Mouse (Mus musculus) small intestine, adult 2 months (tissue): ENCODE measurements around the gene 4931428F04Rik. TPM values are rescaled to one million over a fixed set of nuclear protein-coding genes. Genes with fewer than 3 reads are reported as not detected.

Experiments used
- H3K27ac ChIP-seq: fragments of 200-500 bp; 2 replicates; pipeline ENCODE4 v1.5.1; 2012; ENCODE audit warnings: low read depth, low read length, control low read depth, inconsistent platforms; ENCODE audit not compliant: insufficient read depth
- H3K27me3 ChIP-seq: fragments of 200-500 bp; 2 replicates; pipeline ENCODE4 v1.6.1; 2012; ENCODE audit warnings: mild to moderate bottlenecking, moderate library complexity, low read length, inconsistent platforms; ENCODE audit not compliant: control insufficient read depth, insufficient read depth
- H3K36me3 ChIP-seq: fragments of 200-500 bp; 2 replicates; pipeline ENCODE4 v1.6.1; 2012; ENCODE audit warnings: mild to moderate bottlenecking, low read length, control low read depth, inconsistent platforms; ENCODE audit not compliant: control insufficient read depth, insufficient read depth
- H3K4me1 ChIP-seq: fragments of 200-500 bp; 2 replicates; pipeline ENCODE4 v1.6.1; 2012; ENCODE audit warnings: low read length, inconsistent platforms, mixed read lengths; ENCODE audit not compliant: control insufficient read depth, insufficient read depth, insufficient read length
- H3K4me3 ChIP-seq: fragments of 200-500 bp; 2 replicates; pipeline ENCODE4 v1.5.1; 2012; ENCODE audit warnings: low read depth, mild to moderate bottlenecking, control low read depth, inconsistent platforms, low read length, moderate library complexity
- CTCF ChIP-seq: fragments of 200-500 bp; IDR thresholded peaks from 2 replicates; pipeline ENCODE4 v1.5.1; 2012; ENCODE audit warnings: low read depth, mild to moderate bottlenecking, control low read depth, inconsistent platforms, low read length, moderate library complexity, mixed read lengths; ENCODE audit not compliant: insufficient replicate concordance, insufficient read length; ENCODE audit errors: extremely low read depth
- POLR2A ChIP-seq: fragments of 200-500 bp; IDR thresholded peaks from 2 replicates; pipeline ENCODE4 v1.6.1; 2012; ENCODE audit warnings: low read depth, mild to moderate bottlenecking, control low read depth, inconsistent platforms, low read length, moderate library complexity
- WGBS: fragments of 180-500 bp; shearing (Covaris S2); methylation state at CpG from one replicate; pipeline ENCODE4 v1.1.7; 2018; 5-methylcytosine and 5-hydroxymethylcytosine counted together
- polyA plus RNA-seq: library from polyadenylated mRNA; depleted of rRNA; stranded (reverse); fragments of >200 nt; gene quantifications from 2 replicates; pipeline ENCODE4 v1.2.3, GENCODE M21; 2012

Gene 4931428F04Rik
- polyA plus RNA-seq, 1 experiment: 2.6 TPM

DNA sequence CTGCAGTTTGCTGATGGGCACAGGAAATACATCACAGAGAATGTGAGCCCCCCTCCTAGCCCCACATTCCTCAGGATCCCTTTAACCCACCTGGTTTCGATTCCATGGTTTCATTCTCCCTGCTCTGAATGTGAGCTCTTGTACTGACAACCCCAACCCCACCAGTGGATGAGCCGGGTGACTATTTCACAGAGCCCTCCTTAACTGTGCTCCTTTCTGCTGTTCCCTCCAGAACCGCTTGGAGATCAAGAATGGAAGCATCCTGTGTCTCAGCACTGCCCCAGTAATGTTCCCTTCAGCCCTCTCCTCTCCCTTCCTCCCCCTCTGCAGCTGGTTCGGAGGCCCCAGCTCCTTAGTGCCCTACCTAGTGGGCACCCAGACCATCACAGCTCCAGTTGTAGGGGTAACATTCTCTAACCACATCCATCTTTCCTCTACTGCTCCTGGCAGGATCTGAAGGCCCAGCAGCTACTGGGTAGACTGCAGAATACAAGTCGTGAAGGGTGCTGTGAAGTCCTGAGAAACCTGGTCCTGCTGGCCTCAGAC lies 16.6 kb upstream of the 4931428F04Rik start:
- 25% methylated on average over 5 of the region's 5 CpGs for WGBS
- H3K27me3 ChIP-seq: no peaks in the 10 kb centered on the region
- peaks cover 54% of the 10 kb centered on the region for H3K36me3 ChIP-seq
- H3K4me3 ChIP-seq: peak overlapping the region; percentile 92
- no peak overlapping the region for H3K27ac ChIP-seq
- peaks cover 9% of the 10 kb centered on the region for H3K4me1 ChIP-seq
- no peak; the same call in 1 of the 2 replicates for TF ChIP-seq POLR2A
- TF ChIP-seq CTCF: peak; percentile 11; the same call in 1 of the 2 replicates

- peaks cover 57% of the 10 kb centered on the region for H3K36me3 ChIP-seq
- H3K27me3 ChIP-seq: no peaks in the 10 kb centered on the region
- TF ChIP-seq CTCF: no peak
- peak; percentile 72; the same call in 1 of the 2 replicates for TF ChIP-seq POLR2A
- H3K4me3 ChIP-seq: peak within 1 kb of the TSS; percentile 92
- WGBS: 7% methylated on average over 30 of the region's 30 CpGs
- H3K4me1 ChIP-seq: peaks cover 9% of the 10 kb centered on the region
- H3K27ac ChIP-seq: peak within 1 kb of the TSS; percentile 89
These were observed 15.8 kb upstream of the 4931428F04Rik start, which contains the start of gene Elmo3 for GRCm38 (mm10) chr8:105305211-105306145. TSS of gene Elmo3 (plus strand) at chr8:105305601.

GRCm38 (mm10) chr8:105304325-105305210 lies 14.9 kb upstream of the 4931428F04Rik start:
- peaks cover 11% of the 10 kb centered on the region for H3K4me1 ChIP-seq
- H3K36me3 ChIP-seq: peaks cover 60% of the 10 kb centered on the region
- no peak overlapping the region for H3K4me3 ChIP-seq
- TF ChIP-seq CTCF (no peak), POLR2A (no peak)
- WGBS: 46% methylated on average over 9 of the region's 9 CpGs
- no peaks in the 10 kb centered on the region for H3K27me3 ChIP-seq
- no peak overlapping the region for H3K27ac ChIP-seq

- Histone ChIP-seq H3K36me3 (peaks cover 58% of the 10 kb centered on the region), H3K27me3 (no peaks in the 10 kb centered on the region), H3K27ac (no peak overlapping the region), H3K4me3 (no peak overlapping the region), H3K4me1 (peaks cover 12% of the 10 kb centered on the region)
- WGBS: 79% methylated on average over 9 of the region's 9 CpGs
- TF ChIP-seq CTCF (no peak), POLR2A (no peak)
These were observed 14.2 kb upstream of the 4931428F04Rik start for GRCm38 (mm10) chr8:105303874-105304273.

- no peak overlapping the region for H3K4me3 ChIP-seq
- H3K4me1 ChIP-seq: peaks cover 16% of the 10 kb centered on the region
- no peak for TF ChIP-seq CTCF
- TF ChIP-seq POLR2A: no peak
- WGBS: 78% methylated on average over 8 of the region's 8 CpGs
- H3K27me3 ChIP-seq: no peaks in the 10 kb centered on the region
- no peak overlapping the region for H3K27ac ChIP-seq
- H3K36me3 ChIP-seq: peaks cover 55% of the 10 kb centered on the region
These were observed 13.7 kb upstream of the 4931428F04Rik start for GRCm38 (mm10) chr8:105303396-105303795.

DNA sequence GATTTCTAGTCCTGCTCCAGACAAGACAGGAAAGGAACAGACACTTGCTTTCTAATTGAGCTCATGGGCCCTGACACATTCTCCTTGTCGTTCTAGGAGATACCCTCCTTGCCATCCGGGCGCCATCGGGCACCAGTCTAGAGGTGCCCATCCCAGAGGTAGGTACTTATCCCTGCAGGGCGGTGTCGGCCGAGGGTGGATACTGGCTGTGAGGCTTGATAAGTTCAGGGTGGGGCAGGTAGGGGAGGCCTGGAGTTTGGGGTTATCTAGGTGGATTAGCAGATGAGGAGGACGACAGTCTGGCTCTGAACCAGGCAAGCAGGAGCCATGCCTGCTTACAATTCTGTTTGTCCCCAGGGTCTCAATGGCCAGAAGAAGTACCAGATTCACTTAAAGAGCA lies 10.3 kb upstream of the 4931428F04Rik start:
- no peak overlapping the region for H3K4me3 ChIP-seq
- peaks cover 43% of the 10 kb centered on the region for H3K36me3 ChIP-seq
- no peak for TF ChIP-seq CTCF
- no peak for TF ChIP-seq POLR2A
- H3K4me1 ChIP-seq: peaks cover 17% of the 10 kb centered on the region
- no peaks in the 10 kb centered on the region for H3K27me3 ChIP-seq
- WGBS: 59% methylated on average over 8 of the region's 8 CpGs
- H3K27ac ChIP-seq: no peak overlapping the region
